Mouse (Mus musculus) adrenal gland, postnatal 25 days (tissue): Measurements from ENCODE around the gene Rnasek. TPM values are rescaled to one million over a fixed set of nuclear protein-coding genes. Genes with fewer than 3 reads are reported as not detected.

Source experiments
- microRNA-seq, 2 experiments: library from miRNA; unstranded; fragments of <30 nt; microRNA quantifications; one replicate each; pipeline ENCODE4 v1.2.0; 2021
- total RNA-seq: library from RNA; stranded (reverse); gene quantifications from 2 replicates; pipeline ENCODE4 v1.2.3, GENCODE M21; 2021

The Rnasek gene
- total RNA-seq, 1 experiment from 2014 or later: 271 TPM

Small RNAs within 50 kb of the gene (microRNA-seq; reads per million reads assigned to microRNA genes)
- gene Mir195a: 1,158 to 1,330 reads per million in 2 experiments
- gene Mir497: 0 reads per million in 2 experiments
- gene Mir497b: 0 reads per million in 2 experiments

Other genes starting within 250 kb of the Rnasek start
- 406 and 407 TPM in 2 replicates for gene Gabarap, start 248.7 kb downstream of the Rnasek start, total RNA-seq
- gene Phf23, start 244.1 kb downstream of the Rnasek start, total RNA-seq: 55.7 and 64.6 TPM in 2 replicates
- 19.6 and 22.3 TPM in 2 replicates for gene Dvl2, start 239.2 kb downstream of the Rnasek start, total RNA-seq
- gene Acadvl, start 224.4 kb downstream of the Rnasek start, total RNA-seq: 391 and 422 TPM in 2 replicates
- gene Dlg4, start 222.9 kb downstream of the Rnasek start, total RNA-seq: 30.7 and 31.0 TPM in 2 replicates
- 0.91 and 3.4 TPM in 2 replicates for gene Asgr1, start 185.8 kb downstream of the Rnasek start, total RNA-seq
- gene Asgr2, start 147.2 kb downstream of the Rnasek start, total RNA-seq: 2.9 and 4.1 TPM in 2 replicates
- gene Mgl2, start 109.5 kb downstream of the Rnasek start, total RNA-seq: 2.2 and 2.6 TPM in 2 replicates
- 0.81 and 2.0 TPM in 2 replicates for gene Clec10a, start 83.6 kb downstream of the Rnasek start, total RNA-seq
- 2.4 TPM in 1 of 2 replicates, not detected in the other for gene Slc16a11, start 27.1 kb downstream of the Rnasek start, total RNA-seq
- 3.7 and 4.9 TPM in 2 replicates for gene Slc16a13, start 18.8 kb downstream of the Rnasek start, total RNA-seq
- gene Bcl6b, start 10.0 kb downstream of the Rnasek start, total RNA-seq: 12.2 and 20.5 TPM in 2 replicates
- 45.8 and 59.1 TPM in 2 replicates for gene 0610010K14Rik, start 1.9 kb downstream of the Rnasek start, total RNA-seq
- gene Gm21988, start within 50 bp of the Rnasek start, total RNA-seq: 7.1 and 7.2 TPM in 2 replicates
- gene Alox12, start 15.5 kb upstream of the Rnasek start, total RNA-seq: 1.5 and 1.8 TPM in 2 replicates
- gene Alox12e, start 82.8 kb upstream of the Rnasek start, total RNA-seq: not detected in 2 replicates
- 2.1 and 2.7 TPM in 2 replicates for gene Alox15, start 112.2 kb upstream of the Rnasek start, total RNA-seq
- gene Pelp1, start 170.2 kb upstream of the Rnasek start, total RNA-seq: 23.3 and 26.7 TPM in 2 replicates
- 17.1 and 29.9 TPM in 2 replicates for gene Arrb2, start 192.8 kb upstream of the Rnasek start, total RNA-seq
- 23.0 and 25.4 TPM in 2 replicates for gene Med11, start 212.1 kb upstream of the Rnasek start, total RNA-seq
- gene Zmynd15, start 219.6 kb upstream of the Rnasek start, total RNA-seq: 1.5 and 1.8 TPM in 2 replicates
- 5.5 and 7.1 TPM in 2 replicates for gene Cxcl16, start 220.1 kb upstream of the Rnasek start, total RNA-seq